Mouse (Mus musculus) forebrain, embryonic 15.5 days (tissue): ENCODE results near the gene Aaas. TPM values are rescaled to one million over a fixed set of nuclear protein-coding genes. Genes with fewer than 3 reads are reported as not detected.
"Not testable (repeated sequence)": the region's sequence is repeated elsewhere in the genome, so short reads cannot be mapped to it uniquely, and the experiment has no call there.

ENCODE experiments used
- ATAC-seq: fragments of 200-750 bp; cut with Nextera tagmentation; replicated peaks from 2 replicates; pipeline ENCODE4 v1.8.0; 2017; ENCODE audit warnings: mild to moderate bottlenecking, moderate TSS enrichment, moderate library complexity
- H3K27ac ChIP-seq: fragments of 300-500 bp; sonication (generic); replicated peaks from 2 replicates; pipeline ENCODE4 v1.5.1; 2015; ENCODE audit warnings: mild to moderate bottlenecking, inconsistent platforms
- H3K27me3 ChIP-seq: fragments of 300-500 bp; sonication (generic); 2 replicates; pipeline ENCODE4 v1.6.1; 2015; ENCODE audit warnings: inconsistent platforms
- H3K36me3 ChIP-seq: fragments of 300-500 bp; sonication (generic); 2 replicates; pipeline ENCODE4 v1.6.1; 2015; ENCODE audit warnings: mild to moderate bottlenecking, inconsistent platforms
- H3K4me1 ChIP-seq: fragments of 300-500 bp; sonication (generic); 2 replicates; pipeline ENCODE4 v1.6.1; 2015; ENCODE audit warnings: inconsistent platforms
- H3K4me2 ChIP-seq: fragments of 300-500 bp; sonication (generic); replicated peaks from 2 replicates; pipeline ENCODE4 v1.6.1; 2015; ENCODE audit warnings: mild to moderate bottlenecking, inconsistent platforms
- H3K4me3 ChIP-seq: fragments of 300-500 bp; sonication (generic); 2 replicates; pipeline ENCODE4 v1.5.1; 2015; ENCODE audit warnings: mild to moderate bottlenecking, inconsistent platforms
- H3K9ac ChIP-seq: fragments of 300-500 bp; sonication (generic); replicated peaks from 2 replicates; pipeline ENCODE4 v1.6.1; 2015; ENCODE audit warnings: mild to moderate bottlenecking, inconsistent platforms
- H3K9me3 ChIP-seq: fragments of 300-500 bp; sonication (generic); 2 replicates; pipeline ENCODE4 v1.6.1; 2016; ENCODE audit warnings: inconsistent platforms
- WGBS: fragments of 180-500 bp; shearing (Covaris S2); methylation state at CpG from one replicate; pipeline ENCODE4 v1.1.7; 2015; ENCODE audit warnings: mixed read lengths; 5-methylcytosine and 5-hydroxymethylcytosine counted together
- polyA plus RNA-seq: library from polyadenylated mRNA; unstranded; fragments of >200 nt; fragmentation: Nextera tagmentation; extraction: Ambion mirVana; gene quantifications from 2 replicates; pipeline ENCODE4 v1.2.1, GENCODE M21; 2015

Aaas gene
- polyA plus RNA-seq, 1 experiment from 2014 or later: 42.6 TPM

GRCm38 (mm10) chr15:102355871-102356441 lies 5.4 kb upstream of the Aaas start:
- peak overlapping the region; percentile 64 for H3K27ac ChIP-seq
- no peaks in the 10 kb centered on the region for H3K36me3 ChIP-seq
- peak overlapping the region; percentile 99 for H3K4me2 ChIP-seq
- peaks cover 36% of the 10 kb centered on the region for H3K27me3 ChIP-seq
- 2% methylated on average over 38 of the region's 38 CpGs for WGBS
- H3K9me3 ChIP-seq: no peaks in the 10 kb centered on the region
- H3K4me1 ChIP-seq: peaks cover 28% of the 10 kb centered on the region
- H3K9ac ChIP-seq: peak overlapping the region; percentile 71
- ATAC-seq: peak; percentile 31; the same call in 1 of the 2 replicates
- H3K4me3 ChIP-seq: peak overlapping the region; percentile 64

GRCm38 (mm10) chr15:102355134-102355870 lies 4.7 kb upstream of the Aaas start:
- Histone ChIP-seq H3K4me2 (peak overlapping the region; percentile 99), H3K27me3 (peaks cover 36% of the 10 kb centered on the region), H3K4me1 (peaks cover 28% of the 10 kb centered on the region), H3K9me3 (no peaks in the 10 kb centered on the region), H3K4me3 (peak overlapping the region; percentile 64), H3K27ac (peak overlapping the region; percentile 64), H3K9ac (peak overlapping the region; percentile 71), H3K36me3 (no peaks in the 10 kb centered on the region)
- WGBS: under 1% methylated on average over 47 of the region's 49 CpGs
- peak; percentile 47 for ATAC-seq

GRCm38 (mm10) chr15:102353986-102354385 lies 3.4 kb upstream of the Aaas start:
- peaks cover 32% of the 10 kb centered on the region for H3K27me3 ChIP-seq
- no peak overlapping the region for H3K27ac ChIP-seq
- H3K4me1 ChIP-seq: peaks cover 37% of the 10 kb centered on the region
- no peak for ATAC-seq
- H3K4me2 ChIP-seq: no peak overlapping the region
- no peaks in the 10 kb centered on the region for H3K36me3 ChIP-seq
- no peak overlapping the region for H3K4me3 ChIP-seq
- no peaks in the 10 kb centered on the region for H3K9me3 ChIP-seq
- no peak overlapping the region for H3K9ac ChIP-seq
- 80% methylated on average over 2 of the region's 2 CpGs for WGBS

GRCm38 (mm10) chr15:102352177-102352576 lies 1.6 kb upstream of the Aaas start:
- Histone ChIP-seq H3K4me1 (peaks cover 29% of the 10 kb centered on the region), H3K4me3 (no peak overlapping the region), H3K36me3 (0 out of 2 replicates have a peak, but pooled peaks cover under 1% of the 10 kb centered on the region), H3K9me3 (no peaks in the 10 kb centered on the region), H3K9ac (no peak overlapping the region), H3K4me2 (no peak overlapping the region), H3K27me3 (peaks cover 14% of the 10 kb centered on the region), H3K27ac (no peak overlapping the region)
- 57% methylated on average over 2 of the region's 2 CpGs for WGBS
- ATAC-seq: no peak

- WGBS: 10% methylated on average over 11 of the region's 11 CpGs
- peak overlapping the region; percentile 92 for H3K4me3 ChIP-seq
- ATAC-seq: peak; percentile 9; the same call in 1 of the 2 replicates
- peak overlapping the region; percentile 95 for H3K4me2 ChIP-seq
- peaks cover 6% of the 10 kb centered on the region; the same call in 1 of the 2 replicates for H3K36me3 ChIP-seq
- peak overlapping the region; percentile 83; the same call in 1 of the 2 replicates for H3K27ac ChIP-seq
- peaks cover 26% of the 10 kb centered on the region for H3K4me1 ChIP-seq
- peaks cover 5% of the 10 kb centered on the region for H3K27me3 ChIP-seq
- no peaks in the 10 kb centered on the region for H3K9me3 ChIP-seq
- H3K9ac ChIP-seq: peak overlapping the region; percentile 81; the same call in 1 of the 2 replicates
Observed at GRCm38 (mm10) chr15:102350942-102351291, 346 bp upstream of the Aaas start.

GRCm38 (mm10) chr15:102346444-102346843 lies 4.1 kb downstream of the Aaas start:
- no peak overlapping the region for H3K4me3 ChIP-seq
- H3K9ac ChIP-seq: no peak overlapping the region
- H3K4me1 ChIP-seq: peaks cover 13% of the 10 kb centered on the region
- peaks cover 17% of the 10 kb centered on the region; the same call in 1 of the 2 replicates for H3K36me3 ChIP-seq
- 85% methylated on average over 4 of the region's 4 CpGs for WGBS
- no peak overlapping the region for H3K4me2 ChIP-seq
- no peak for ATAC-seq
- no peaks in the 10 kb centered on the region for H3K27me3 ChIP-seq
- no peaks in the 10 kb centered on the region for H3K9me3 ChIP-seq
- H3K27ac ChIP-seq: no peak overlapping the region

- H3K27ac ChIP-seq: no peak overlapping the region
- H3K9me3 ChIP-seq: no peaks in the 10 kb centered on the region
- H3K4me1 ChIP-seq: peaks cover 2% of the 10 kb centered on the region
- H3K4me2 ChIP-seq: no peak overlapping the region
- no peaks in the 10 kb centered on the region for H3K27me3 ChIP-seq
- H3K9ac ChIP-seq: no peak overlapping the region
- ATAC-seq: no peak
- 95% methylated on average over 3 of the region's 3 CpGs for WGBS
- no peak overlapping the region for H3K4me3 ChIP-seq
- peaks cover 27% of the 10 kb centered on the region; the same call in 1 of the 2 replicates for H3K36me3 ChIP-seq
Observed at GRCm38 (mm10) chr15:102344490-102344889, 6.1 kb downstream of the Aaas start.

- ATAC-seq: no peak
- H3K36me3 ChIP-seq: peaks cover 48% of the 10 kb centered on the region
- H3K4me3 ChIP-seq: no peak overlapping the region
- no peaks in the 10 kb centered on the region for H3K4me1 ChIP-seq
- no peak overlapping the region for H3K27ac ChIP-seq
- no peaks in the 10 kb centered on the region for H3K9me3 ChIP-seq
- WGBS: 12% methylated on average over 1 of the region's 1 CpGs
- no peak overlapping the region for H3K9ac ChIP-seq
- H3K4me2 ChIP-seq: no peak overlapping the region
- no peaks in the 10 kb centered on the region for H3K27me3 ChIP-seq
Observed at GRCm38 (mm10) chr15:102341580-102341979, 9.0 kb downstream of the Aaas start.

- no peak overlapping the region for H3K4me2 ChIP-seq
- H3K9me3 ChIP-seq: no peaks in the 10 kb centered on the region
- peaks cover 57% of the 10 kb centered on the region for H3K36me3 ChIP-seq
- H3K9ac ChIP-seq: no peak overlapping the region
- no peak for ATAC-seq
- H3K27ac ChIP-seq: no peak overlapping the region
- H3K4me3 ChIP-seq: no peak overlapping the region
- WGBS: 78% methylated on average over 5 of the region's 5 CpGs
- no peaks in the 10 kb centered on the region for H3K4me1 ChIP-seq
- H3K27me3 ChIP-seq: no peaks in the 10 kb centered on the region
Observed at GRCm38 (mm10) chr15:102339612-102340011, 11.0 kb downstream of the Aaas start.

- no peak for ATAC-seq
- Histone ChIP-seq H3K9ac (no peak overlapping the region), H3K9me3 (no peaks in the 10 kb centered on the region), H3K4me2 (no peak overlapping the region), H3K4me1 (peaks cover 14% of the 10 kb centered on the region), H3K4me3 (no peak overlapping the region), H3K27me3 (no peaks in the 10 kb centered on the region), H3K36me3 (peaks cover 63% of the 10 kb centered on the region), H3K27ac (no peak overlapping the region)
- WGBS: 85% methylated on average over 4 of the region's 4 CpGs
Observed at GRCm38 (mm10) chr15:102336946-102337345, 13.6 kb downstream of the Aaas start.

GRCm38 (mm10) chr15:102335925-102336324 lies 14.6 kb downstream of the Aaas start:
- H3K27ac ChIP-seq, H3K9me3 ChIP-seq, ATAC-seq, H3K4me3 ChIP-seq, H3K27me3 ChIP-seq, H3K4me2 ChIP-seq, H3K9ac ChIP-seq: not testable (repeated sequence)
- 92% methylated on average over 5 of the region's 5 CpGs for WGBS
- H3K36me3 ChIP-seq: peaks cover 63% of the 10 kb centered on the region
- H3K4me1 ChIP-seq: peaks cover 20% of the 10 kb centered on the region

- H3K27ac ChIP-seq: no peak overlapping the region
- H3K27me3 ChIP-seq: no peaks in the 10 kb centered on the region
- H3K4me3 ChIP-seq: no peak overlapping the region
- ATAC-seq: no peak
- H3K36me3 ChIP-seq: peaks cover 68% of the 10 kb centered on the region
- H3K9ac ChIP-seq: no peak overlapping the region
- H3K9me3 ChIP-seq: no peaks in the 10 kb centered on the region
- 88% methylated on average over 8 of the region's 8 CpGs for WGBS
- peaks cover 21% of the 10 kb centered on the region for H3K4me1 ChIP-seq
- H3K4me2 ChIP-seq: no peak overlapping the region
Observed at GRCm38 (mm10) chr15:102335254-102335653, 15.3 kb downstream of the Aaas start.
